ENCODE assay signal across 38 mouse cellular contexts in genomic region chr2:147086441-147086840, GRCm38 (mm10). TPM values are rescaled to one million over a fixed set of nuclear protein-coding genes. Genes with fewer than 3 reads are reported as not detected.
"Had no signal": no experiment of that assay in that cellular context is flagged by ENCODE, and none has a peak within 500 bp of the region (broad histone marks: within the 10 kb centered on the region; RNA-seq: fewer than 3 reads in every experiment).

No protein-coding gene starts in this region.

- H3K9me3 ChIP-seq: heart, embryonic 10.5 days; hindbrain, embryonic 10.5 days; hindbrain, embryonic 13.5 days; kidney, embryonic 15.5 days; limb, embryonic 13.5 days; limb, embryonic 15.5 days had no signal

- H3K9ac ChIP-seq: heart, embryonic 12.5 days; hindbrain, embryonic 13.5 days; kidney, embryonic 15.5 days; limb, embryonic 13.5 days; limb, embryonic 15.5 days had no signal

- H3K4me2 ChIP-seq: heart, embryonic 12.5 days; hindbrain, embryonic 13.5 days; kidney, embryonic 15.5 days; limb, embryonic 13.5 days; limb, embryonic 15.5 days had no signal

- H3K4me3 ChIP-seq: gastrocnemius, adult 2 months; heart, embryonic 10.5 days; heart, embryonic 12.5 days; hindbrain, embryonic 10.5 days; hindbrain, embryonic 13.5 days; kidney, embryonic 15.5 days; left cerebral cortex, adult 2 months; limb, embryonic 13.5 days; limb, embryonic 15.5 days had no signal

- ATAC-seq: hindbrain, embryonic 16.5 days; intestine, embryonic 16.5 days had no signal

- H3K36me3 ChIP-seq: heart, embryonic 10.5 days; heart, embryonic 12.5 days; hindbrain, embryonic 10.5 days; hindbrain, embryonic 13.5 days; kidney, embryonic 15.5 days; limb, embryonic 13.5 days; limb, embryonic 15.5 days had no signal

- DNase-seq: gastrocnemius, adult 2 months; gastrocnemius, postnatal 10 days; gastrocnemius, postnatal 25 days; heart, postnatal 10 days; heart, postnatal 4 days; kidney, adult 11 months; kidney, adult 2 months; kidney, adult 9 months; kidney, postnatal 14 days; kidney, postnatal 36 days had no signal

- H3K27ac ChIP-seq: gastrocnemius, adult 2 months; heart, embryonic 10.5 days; hindbrain, embryonic 10.5 days; hindbrain, embryonic 13.5 days; kidney, embryonic 15.5 days; kidney, postnatal 0 days; left cerebral cortex, adult 2 months; limb, embryonic 13.5 days; limb, embryonic 15.5 days had no signal

RNA-seq across cellular contexts. Expression of gene Nkx2-4, which starts 1.2 kb away (rescaled TPM):
- total RNA-seq: gastrocnemius, adult 2 months; gastrocnemius, postnatal 10 days; gastrocnemius, postnatal 25 days; gastrocnemius, postnatal 4 days; granulocyte monocyte progenitor cell, adult 5-6 weeks; heart, adult 18-20 months; heart, adult 8-10 months; heart, postnatal 10 days; heart, postnatal 25 days; heart, postnatal 4 days; layer of hippocampus, adult 18-20 months; layer of hippocampus, postnatal 10 days; layer of hippocampus, postnatal 25 days; left cerebral cortex, adult 2 months; left cerebral cortex, postnatal 14 days; left cerebral cortex, postnatal 36 days; liver, adult 2 months had no signal
- polyA plus RNA-seq: frontal cortex, adult 2 months; heart, embryonic 10.5 days; heart, embryonic 12.5 days; heart, embryonic 14.5 days; heart, embryonic 16.5 days; hindbrain, embryonic 10.5 days; hindbrain, embryonic 13.5 days; hindbrain, embryonic 16.5 days; intestine, embryonic 14.5 days; intestine, embryonic 16.5 days; kidney, adult 2 months; kidney, embryonic 15.5 days; kidney, postnatal 0 days; large intestine, adult 2 months; limb, embryonic 11.5 days; limb, embryonic 13.5 days; limb, embryonic 15.5 days; liver, adult 2 months had no signal
